Mouse (Mus musculus): ENCODE data around the gene Ran. TPM values are rescaled to one million over a fixed set of nuclear protein-coding genes. Genes with fewer than 3 reads are reported as not detected.

Ran gene
- polyA plus RNA-seq, 2 experiments: 266 to 476 TPM

DNA sequence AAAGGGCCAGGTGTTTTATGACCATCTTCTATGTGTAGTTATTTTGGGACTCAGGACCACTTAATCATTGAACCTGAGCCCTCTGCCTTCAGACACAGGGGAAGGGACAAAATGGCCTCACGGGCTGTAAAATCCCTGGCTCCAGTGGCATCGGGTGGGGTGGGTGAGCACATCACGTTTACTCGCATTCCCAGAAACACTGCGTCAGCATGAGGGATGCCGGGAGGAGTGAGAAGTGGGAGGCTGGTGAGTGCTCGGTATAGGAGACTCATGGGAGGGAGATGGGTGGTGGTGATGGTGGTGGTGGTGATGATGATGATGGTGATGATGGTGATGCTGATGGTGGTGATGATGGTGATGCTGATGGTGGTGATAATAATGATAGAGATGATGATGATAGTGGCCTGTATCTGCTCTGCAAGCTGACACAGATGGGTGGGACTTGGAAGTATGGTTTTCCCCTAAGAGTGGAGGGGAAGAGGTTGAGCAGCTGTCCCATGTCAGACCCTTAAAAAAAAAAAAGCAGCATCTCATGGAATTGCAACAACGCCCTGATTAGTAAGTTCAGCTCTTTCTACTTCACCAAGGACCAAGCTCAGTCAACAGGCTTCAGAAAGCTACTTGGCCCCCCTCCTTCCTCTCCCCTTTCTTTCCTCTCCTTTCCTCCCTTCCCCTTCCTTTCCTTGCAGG, 46.8 kb downstream of the Ran start:
- H3K27me3 ChIP-seq (ENCODE audit: control insufficient read depth, insufficient read depth, low read length): no peaks in the 10 kb centered on the region
- H3K4me2 ChIP-seq (replicated peaks; ENCODE audit: low read depth, low read length, severe bottlenecking): no peak overlapping the region
- WGBS: 76% methylated on average over 8 of the region's 8 CpGs
- H3K4me3 ChIP-seq (replicated peaks; ENCODE audit: low read length): no peak overlapping the region
- H3K4me1 ChIP-seq (ENCODE audit: control insufficient read depth, insufficient read depth, low read length): no peaks in the 10 kb centered on the region
- DNase-seq (ENCODE audit: low spot score) (no peak), ATAC-seq (ENCODE audit: low FRiP score, low read depth) (no peak)
- no peaks in the 10 kb centered on the region for H3K36me3 ChIP-seq (ENCODE audit: control insufficient read depth, insufficient read depth, low read length)
- no peak overlapping the region for H3K27ac ChIP-seq (replicated peaks; ENCODE audit: low read depth, low read length)
- TF ChIP-seq POLR2A (IDR thresholded peaks at IDR 0.05; ENCODE audit: borderline replicate concordance, extremely low read depth, insufficient read depth, insufficient read length): no peak
- H3K9me3 ChIP-seq (ENCODE audit: control insufficient read depth, low read length): no peaks in the 10 kb centered on the region
- no peak overlapping the region for H3K9ac ChIP-seq (ENCODE audit: low read depth, low read length, severe bottlenecking)

DNA sequence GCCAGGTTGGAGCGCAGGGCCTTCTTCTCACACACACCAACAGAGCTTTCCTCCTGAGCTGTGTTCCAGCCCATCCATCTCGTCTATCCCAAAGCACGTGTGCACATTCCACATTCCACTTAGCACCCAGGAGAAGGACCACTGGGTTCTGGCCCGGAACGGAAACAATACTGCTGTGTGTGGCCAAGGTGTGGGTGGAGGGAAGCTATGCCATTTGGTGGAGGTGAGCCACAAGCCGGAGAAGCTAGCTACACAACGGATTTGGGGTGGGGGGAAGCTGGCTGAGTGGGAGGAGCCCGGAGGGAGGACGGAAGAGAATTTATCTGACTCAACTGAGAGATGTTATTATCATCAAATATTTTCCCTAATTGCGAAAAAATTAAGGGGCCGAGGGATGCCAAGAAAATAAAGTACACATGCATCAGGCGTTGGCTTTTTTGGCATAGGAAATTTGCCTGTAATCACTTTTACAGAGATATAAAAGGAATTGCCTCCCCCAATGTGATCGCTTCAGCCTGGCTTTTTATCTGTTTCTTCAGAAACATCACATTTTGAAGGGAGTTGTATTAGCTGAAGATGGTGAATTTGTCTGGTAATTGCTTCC, 47.5 kb downstream of the Ran start:
- DNase-seq (ENCODE audit: low spot score) (no peak), ATAC-seq (ENCODE audit: low FRiP score, low read depth) (no peak)
- 64% methylated on average over 13 of the region's 13 CpGs for WGBS
- Histone ChIP-seq H3K27me3 (ENCODE audit: control insufficient read depth, insufficient read depth, low read length) (no peaks in the 10 kb centered on the region), H3K36me3 (ENCODE audit: control insufficient read depth, insufficient read depth, low read length) (no peaks in the 10 kb centered on the region), H3K4me2 (replicated peaks; ENCODE audit: low read depth, low read length, severe bottlenecking) (no peak overlapping the region), H3K4me3 (replicated peaks; ENCODE audit: low read length) (no peak overlapping the region), H3K9me3 (ENCODE audit: control insufficient read depth, low read length) (no peaks in the 10 kb centered on the region), H3K27ac (replicated peaks; ENCODE audit: low read depth, low read length) (no peak overlapping the region), H3K9ac (ENCODE audit: low read depth, low read length, severe bottlenecking) (no peak overlapping the region), H3K4me1 (ENCODE audit: control insufficient read depth, insufficient read depth, low read length) (no peaks in the 10 kb centered on the region)
- TF ChIP-seq POLR2A (IDR thresholded peaks at IDR 0.05; ENCODE audit: borderline replicate concordance, extremely low read depth, insufficient read depth, insufficient read length): no peak

DNA sequence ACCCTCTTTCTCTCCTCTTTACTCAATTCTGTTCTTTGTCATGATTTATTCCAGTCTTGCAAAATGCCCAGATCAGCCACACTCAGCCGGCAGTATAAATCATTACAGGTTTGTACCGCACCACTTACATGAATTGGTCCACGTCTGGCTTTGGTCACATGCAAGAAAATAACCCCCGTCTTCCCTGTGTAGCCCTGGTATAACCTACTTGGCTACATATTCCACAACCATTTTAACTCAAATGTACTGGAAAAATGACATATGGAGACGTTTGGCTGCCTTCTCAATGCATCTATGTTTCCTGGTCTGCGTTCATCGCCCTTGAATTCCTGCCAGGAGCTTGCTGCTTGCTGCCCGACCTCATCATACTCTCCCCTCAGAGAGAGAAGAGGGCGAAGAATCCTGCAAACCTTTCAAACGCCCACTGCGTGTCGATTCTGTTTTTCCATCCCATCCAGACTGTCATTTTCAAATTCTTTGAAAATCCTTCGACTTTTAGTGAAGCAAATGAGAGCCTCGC, 52.0 kb downstream of the Ran start:
- H3K9ac ChIP-seq (ENCODE audit: low read depth, low read length, severe bottlenecking): no peak overlapping the region
- ATAC-seq (ENCODE audit: low FRiP score, low read depth) (no peak), DNase-seq (ENCODE audit: low spot score) (peak; percentile 30)
- H3K36me3 ChIP-seq (ENCODE audit: control insufficient read depth, insufficient read depth, low read length): no peaks in the 10 kb centered on the region
- H3K27ac ChIP-seq (replicated peaks; ENCODE audit: low read depth, low read length): 0 out of 2 replicates have a peak overlapping the region, but pooled peaks have one; percentile 3
- WGBS: 61% methylated on average over 14 of the region's 14 CpGs
- H3K4me2 ChIP-seq (replicated peaks; ENCODE audit: low read depth, low read length, severe bottlenecking): no peak overlapping the region
- TF ChIP-seq POLR2A (IDR thresholded peaks at IDR 0.05; ENCODE audit: borderline replicate concordance, extremely low read depth, insufficient read depth, insufficient read length): no peak
- H3K4me1 ChIP-seq (ENCODE audit: control insufficient read depth, insufficient read depth, low read length): no peaks in the 10 kb centered on the region
- H3K27me3 ChIP-seq (ENCODE audit: control insufficient read depth, insufficient read depth, low read length): no peaks in the 10 kb centered on the region
- no peaks in the 10 kb centered on the region for H3K9me3 ChIP-seq (ENCODE audit: control insufficient read depth, low read length)
- no peak overlapping the region for H3K4me3 ChIP-seq (replicated peaks; ENCODE audit: low read length)

DNA sequence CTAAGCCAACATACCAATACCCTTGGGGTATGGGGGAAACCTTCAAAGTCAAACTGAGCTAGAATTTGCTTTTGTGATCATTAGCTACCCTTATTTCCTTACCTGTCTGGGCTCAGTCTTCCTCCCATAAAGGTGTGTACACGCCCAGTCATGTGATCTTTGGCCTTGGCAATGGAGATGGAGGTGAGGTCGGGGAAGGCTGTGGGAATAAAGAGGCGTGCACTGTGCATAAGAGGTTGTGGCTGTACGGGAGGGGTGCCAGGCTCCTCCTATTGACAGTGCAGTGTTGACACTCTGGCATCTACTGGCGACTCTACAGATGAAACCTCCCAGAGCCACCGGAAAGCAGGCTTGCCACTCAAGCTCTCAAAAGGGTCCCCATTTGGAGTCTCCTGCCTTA, 53.5 kb downstream of the Ran start:
- H3K4me3 ChIP-seq (replicated peaks; ENCODE audit: low read length): no peak overlapping the region
- no peaks in the 10 kb centered on the region for H3K9me3 ChIP-seq (ENCODE audit: control insufficient read depth, low read length)
- ATAC-seq (ENCODE audit: low FRiP score, low read depth) (no peak), DNase-seq (ENCODE audit: low spot score) (no peak)
- TF ChIP-seq POLR2A (IDR thresholded peaks at IDR 0.05; ENCODE audit: borderline replicate concordance, extremely low read depth, insufficient read depth, insufficient read length): no peak
- no peak overlapping the region for H3K27ac ChIP-seq (replicated peaks; ENCODE audit: low read depth, low read length)
- 71% methylated on average over 6 of the region's 6 CpGs for WGBS
- H3K36me3 ChIP-seq (ENCODE audit: control insufficient read depth, insufficient read depth, low read length): no peaks in the 10 kb centered on the region
- H3K4me2 ChIP-seq (replicated peaks; ENCODE audit: low read depth, low read length, severe bottlenecking): no peak overlapping the region
- H3K4me1 ChIP-seq (ENCODE audit: control insufficient read depth, insufficient read depth, low read length): no peaks in the 10 kb centered on the region
- H3K9ac ChIP-seq (ENCODE audit: low read depth, low read length, severe bottlenecking): no peak overlapping the region
- no peaks in the 10 kb centered on the region for H3K27me3 ChIP-seq (ENCODE audit: control insufficient read depth, insufficient read depth, low read length)

Other genes starting within 250 kb of the Ran start
- 0.27 and 0.30 TPM in 2 replicates for gene Rimbp2, start 66.6 kb upstream of the Ran start, polyA plus RNA-seq (2012; rRNA removed)
- gene Rimbp2, start 66.6 kb upstream of the Ran start, polyA plus RNA-seq (2014; fragmentation: Nextera tagmentation; extraction: Ambion mirVana): 0.03 and 0.11 TPM in 2 replicates
- 46.2 and 46.8 TPM in 2 replicates for gene Stx2, start 11.5 kb upstream of the Ran start, polyA plus RNA-seq (2012; rRNA removed)
- 28.6 and 33.3 TPM in 2 replicates for gene Stx2, start 11.5 kb upstream of the Ran start, polyA plus RNA-seq (2014; fragmentation: Nextera tagmentation; extraction: Ambion mirVana)
- gene Adgrd1, start 76.7 kb downstream of the Ran start, polyA plus RNA-seq (2012; rRNA removed): 2.0 and 2.2 TPM in 2 replicates
- gene Adgrd1, start 76.7 kb downstream of the Ran start, polyA plus RNA-seq (2014; fragmentation: Nextera tagmentation; extraction: Ambion mirVana): 1.0 and 1.9 TPM in 2 replicates